Mouse (Mus musculus): ENCODE data around the gene Kcnk18.

Gene Kcnk18

DNA sequence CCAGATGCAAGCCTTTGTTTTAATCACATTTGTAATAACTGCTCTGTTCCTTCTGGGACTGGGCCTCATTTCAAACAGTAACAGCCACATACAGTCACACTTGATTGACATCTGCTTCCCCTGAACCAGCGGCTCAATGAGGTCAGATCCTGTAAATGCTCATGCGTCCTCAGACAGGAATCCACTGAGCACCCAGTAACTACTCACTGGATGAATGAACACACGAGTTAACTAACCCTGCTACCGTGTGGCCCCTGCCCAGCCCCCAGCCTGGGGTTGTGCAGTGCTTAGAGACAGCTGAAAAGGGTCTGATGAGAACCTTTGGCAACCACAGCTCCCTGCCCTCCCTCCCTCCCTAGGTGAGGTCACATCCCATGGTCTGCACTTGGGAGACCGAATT is 13.8 kb downstream of the Kcnk18 start:
- no peak for DNase-seq

GRCm38 (mm10) chr19:59235001-59235400 is 16.0 kb downstream of the Kcnk18 start:
- no peak for DNase-seq

- no peak for DNase-seq
Measured at GRCm38 (mm10) chr19:59236046-59236445, 17.0 kb downstream of the Kcnk18 start.

DNA sequence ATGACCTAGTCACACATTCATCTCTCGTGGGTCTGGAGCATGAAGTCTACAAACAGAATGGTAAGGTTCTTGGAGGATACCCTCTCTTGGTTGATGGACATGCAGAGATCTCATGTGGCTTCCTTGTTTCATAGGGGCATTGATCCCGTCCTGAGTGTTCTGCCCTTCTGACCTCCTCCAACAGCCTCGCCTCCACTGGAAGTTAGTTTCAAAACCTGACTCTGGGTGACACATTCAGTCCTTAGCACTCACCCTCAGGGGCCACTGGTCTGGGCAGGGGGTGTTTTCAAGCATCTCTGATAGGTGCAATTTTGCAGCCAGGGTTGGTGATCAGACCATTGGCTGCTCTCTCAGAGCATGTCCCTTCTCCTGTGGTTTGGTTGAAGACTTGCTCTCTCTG is 19.6 kb downstream of the Kcnk18 start:
- no peak for DNase-seq

- DNase-seq: peak; percentile 91
Measured at GRCm38 (mm10) chr19:59239124-59239817, 20.3 kb downstream of the Kcnk18 start.

- DNase-seq: no peak
Measured at GRCm38 (mm10) chr19:59241987-59242386, 23.0 kb downstream of the Kcnk18 start.

DNA sequence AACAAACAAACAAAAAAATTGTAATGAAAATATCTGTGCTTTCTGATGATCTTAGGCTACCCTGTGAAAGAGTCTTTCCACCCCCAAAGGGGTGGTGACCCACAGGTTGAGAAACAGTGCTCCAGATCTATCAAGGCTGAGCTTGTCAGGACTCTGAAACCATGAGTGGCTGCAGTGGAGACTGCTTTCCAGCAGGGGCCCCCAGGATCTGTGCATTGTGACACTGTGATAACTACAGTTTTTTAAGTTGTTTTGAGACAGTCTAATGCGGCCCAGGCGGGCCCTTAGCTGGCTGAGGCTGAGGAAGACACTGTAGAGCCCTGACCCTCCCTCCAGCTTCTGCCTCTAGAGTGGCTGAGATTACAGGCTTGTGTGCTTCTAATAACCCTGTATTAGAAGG is 24.0 kb downstream of the Kcnk18 start:
- DNase-seq: no peak

DNA sequence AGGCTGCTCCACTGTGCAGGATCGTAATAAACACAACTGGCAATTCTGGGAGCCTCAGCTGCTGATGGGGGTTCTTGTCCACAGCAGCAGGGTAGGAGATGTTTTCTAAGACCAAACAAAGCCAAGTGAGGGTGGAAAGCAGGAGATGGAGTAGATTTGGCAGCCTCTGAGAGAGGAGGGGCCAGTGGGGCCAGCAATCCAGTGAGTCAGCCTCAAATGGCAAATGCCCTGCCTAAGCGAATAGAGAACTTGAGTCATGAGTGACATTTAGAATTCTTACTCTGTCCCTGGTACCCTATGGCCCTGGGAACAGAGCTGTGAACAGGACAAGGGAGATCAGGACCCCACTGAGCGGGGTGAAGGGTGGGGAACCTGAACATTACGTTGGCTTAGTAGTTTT is 29.1 kb downstream of the Kcnk18 start:
- no peak for DNase-seq

GRCm38 (mm10) chr19:59248553-59249286 is 29.7 kb downstream of the Kcnk18 start:
- no peak for DNase-seq

DNA sequence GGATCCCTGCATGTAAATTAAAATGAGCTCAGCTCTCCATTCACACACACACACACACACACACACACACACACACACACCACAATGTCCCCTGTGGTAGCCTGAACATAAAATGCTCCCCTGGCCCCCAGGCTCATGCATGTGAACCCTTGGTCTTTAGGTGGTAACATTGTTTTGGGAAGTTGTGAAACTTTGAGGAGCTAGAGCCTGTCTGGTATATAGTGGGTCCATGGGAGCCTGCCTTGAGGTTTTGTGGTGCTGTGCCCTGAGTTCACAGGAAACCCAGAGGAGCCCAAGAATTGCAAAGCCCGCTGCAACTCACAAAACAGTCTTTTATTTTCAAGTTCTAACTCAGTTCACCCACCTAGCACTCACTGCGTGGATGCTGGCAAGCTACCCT is 33.6 kb downstream of the Kcnk18 start:
- DNase-seq: no peak

DNA sequence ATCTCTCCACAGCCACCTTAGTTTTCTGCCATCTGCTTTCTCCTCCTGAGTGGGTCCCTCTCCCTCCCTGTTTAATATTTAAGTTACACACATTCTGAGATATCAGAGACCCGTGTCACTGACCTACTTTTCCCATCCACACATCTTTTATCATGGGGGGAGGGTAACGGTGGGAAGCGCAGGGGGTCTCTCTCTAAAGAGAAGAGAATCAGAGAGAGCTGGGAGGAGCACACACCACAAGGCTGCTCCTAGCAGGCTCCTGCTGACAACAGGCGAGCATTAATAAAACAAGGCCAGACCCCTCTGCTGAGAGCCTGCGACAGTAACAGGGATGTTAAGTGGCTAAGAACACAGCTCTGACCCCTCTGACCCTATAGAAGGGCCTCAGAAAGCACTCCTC is 40.6 kb downstream of the Kcnk18 start:
- no peak for DNase-seq

DNA sequence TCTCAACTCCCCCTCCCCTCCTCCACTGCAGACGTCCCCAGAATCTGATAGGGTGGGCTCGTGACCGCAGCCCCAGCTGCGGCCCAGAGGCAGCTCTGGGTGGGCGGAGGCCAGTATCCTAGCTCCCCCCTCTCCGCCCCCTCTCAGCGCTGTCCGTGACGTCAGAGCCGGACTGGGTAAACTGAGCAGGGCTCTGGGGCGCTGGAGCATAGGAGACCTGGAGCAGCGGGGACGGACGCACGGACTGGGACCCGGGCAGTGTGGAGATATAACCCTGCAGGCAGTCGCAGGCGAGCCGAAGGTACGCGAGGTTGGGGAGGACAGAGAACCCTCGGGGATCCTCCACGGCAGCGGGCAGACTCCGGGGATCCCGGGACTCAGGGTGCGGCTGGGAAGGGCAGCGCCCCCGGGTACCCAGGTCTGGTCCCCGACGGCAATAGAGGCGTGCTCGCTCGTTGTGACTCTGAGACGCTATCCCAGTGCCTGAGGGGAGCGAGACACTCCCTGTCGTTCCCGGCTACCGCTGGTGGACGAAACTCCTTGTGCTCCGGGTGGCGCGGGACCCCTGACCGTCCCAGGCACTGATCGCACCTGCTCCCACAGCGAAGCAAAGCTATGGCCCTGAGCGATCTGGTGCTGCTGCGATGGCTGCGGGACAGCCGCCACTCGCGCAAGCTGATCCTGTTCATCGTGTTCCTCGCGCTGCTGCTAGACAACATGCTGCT is 41.9 kb downstream of the Kcnk18 start, which contains the start of gene Slc18a2:
Gene Slc18a2 (plus strand): TSS at position 179 of the 725 bp plus-strand sequence.
- DNase-seq: no peak

- DNase-seq: no peak
Measured at GRCm38 (mm10) chr19:59261604-59262003, 42.6 kb downstream of the Kcnk18 start.

DNA sequence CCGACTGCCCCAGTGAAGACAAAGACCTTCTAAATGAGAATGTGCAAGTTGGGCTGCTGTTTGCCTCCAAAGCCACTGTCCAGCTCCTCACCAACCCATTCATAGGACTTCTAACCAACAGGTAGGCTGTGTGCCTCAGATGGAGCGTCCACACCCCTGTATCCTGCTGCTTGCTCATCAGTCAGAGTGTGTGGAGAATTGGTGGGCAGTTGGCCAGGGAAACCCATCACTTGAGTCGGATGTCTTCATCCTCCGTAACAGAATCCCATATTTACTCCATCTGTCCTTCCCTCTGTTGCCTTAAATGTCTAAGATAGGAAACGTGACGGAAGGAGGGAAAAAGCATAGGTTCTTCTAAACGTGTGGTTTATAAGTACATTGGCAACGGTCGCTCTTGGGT is 44.2 kb downstream of the Kcnk18 start:
- no peak for DNase-seq

DNA sequence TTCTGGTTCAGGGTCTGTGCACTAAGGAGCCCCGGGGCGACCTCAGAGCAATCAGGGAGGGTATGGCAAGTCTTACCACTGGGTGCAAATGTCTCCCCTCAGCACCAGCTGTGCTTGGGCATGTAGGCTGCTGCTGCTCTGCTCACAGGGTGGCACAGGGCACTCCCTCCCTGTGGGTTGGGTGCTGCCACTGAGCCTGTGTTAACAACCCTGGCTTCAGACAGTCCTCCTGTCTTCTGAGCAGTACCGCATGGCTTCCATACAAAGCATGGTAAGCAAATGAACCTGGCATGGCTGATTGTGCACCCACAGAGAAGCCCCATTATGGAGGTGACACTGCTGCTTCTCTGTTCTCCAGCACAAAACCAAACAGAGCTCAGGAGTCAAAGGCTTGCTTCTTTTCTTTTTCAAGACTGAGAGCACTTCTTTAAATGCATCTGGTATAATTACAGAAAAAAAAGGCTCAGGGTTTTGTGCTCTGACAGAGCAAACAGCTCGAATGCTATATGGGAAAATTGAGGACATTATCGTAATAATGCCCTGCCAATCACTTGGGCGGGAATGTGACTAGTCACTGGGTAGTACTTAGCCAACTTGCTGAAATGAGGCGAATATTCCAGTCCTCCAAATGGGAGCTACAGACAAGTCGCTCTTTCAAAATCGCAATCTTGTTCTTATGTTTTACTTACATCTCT is 46.0 kb downstream of the Kcnk18 start:
- no peak for DNase-seq

GRCm38 (mm10) chr19:59265907-59266306 is 46.9 kb downstream of the Kcnk18 start:
- no peak for DNase-seq

- no peak for DNase-seq
Measured at GRCm38 (mm10) chr19:59267417-59267963, 48.5 kb downstream of the Kcnk18 start.

GRCm38 (mm10) chr19:59273190-59273589 is 54.2 kb downstream of the Kcnk18 start:
- no peak for DNase-seq

- no peak for DNase-seq
Measured at GRCm38 (mm10) chr19:59276354-59276753, 57.3 kb downstream of the Kcnk18 start.

DNA sequence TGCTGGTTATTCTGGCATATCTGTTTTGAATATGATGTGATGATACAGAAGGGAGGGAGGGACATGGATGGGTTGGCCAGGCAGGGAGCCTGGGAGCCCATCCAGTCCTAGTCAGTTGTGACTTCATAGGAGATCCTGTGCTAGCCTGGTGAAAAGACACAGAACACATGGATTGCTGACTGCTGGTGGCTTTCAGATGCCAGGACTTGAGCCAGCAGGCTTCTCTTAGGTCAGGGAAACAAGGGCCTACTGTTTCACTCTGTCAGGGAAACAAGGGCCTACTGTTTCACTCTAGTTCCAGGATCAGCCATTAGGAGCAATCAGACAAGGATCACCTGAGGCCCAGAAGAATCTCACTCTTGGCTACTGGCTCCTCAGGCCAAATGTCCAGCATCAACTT is 61.8 kb downstream of the Kcnk18 start:
- no peak for DNase-seq

DNA sequence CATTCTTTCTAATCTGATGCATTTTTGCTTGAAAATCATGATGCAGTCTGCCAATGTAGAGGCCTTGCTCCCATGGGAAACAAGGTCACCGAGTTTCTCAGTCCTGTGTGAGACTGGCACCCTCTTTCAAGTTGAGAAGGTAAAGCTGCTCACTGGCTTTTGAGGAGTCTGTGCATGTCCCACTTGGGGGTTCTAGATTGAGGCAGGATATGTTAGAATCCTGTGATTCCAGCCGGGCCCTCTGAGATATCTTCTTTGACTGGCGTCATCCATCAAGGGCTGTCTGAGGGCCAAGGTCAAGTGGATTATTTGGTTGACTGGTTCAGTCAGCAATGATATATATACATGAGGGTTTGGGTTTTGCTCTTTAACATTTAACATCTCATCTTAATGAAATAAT is 63.0 kb downstream of the Kcnk18 start:
- no peak for DNase-seq
